Mouse (Mus musculus): Measurements from ENCODE around the gene Tdrd1.

Gene Tdrd1

DNA sequence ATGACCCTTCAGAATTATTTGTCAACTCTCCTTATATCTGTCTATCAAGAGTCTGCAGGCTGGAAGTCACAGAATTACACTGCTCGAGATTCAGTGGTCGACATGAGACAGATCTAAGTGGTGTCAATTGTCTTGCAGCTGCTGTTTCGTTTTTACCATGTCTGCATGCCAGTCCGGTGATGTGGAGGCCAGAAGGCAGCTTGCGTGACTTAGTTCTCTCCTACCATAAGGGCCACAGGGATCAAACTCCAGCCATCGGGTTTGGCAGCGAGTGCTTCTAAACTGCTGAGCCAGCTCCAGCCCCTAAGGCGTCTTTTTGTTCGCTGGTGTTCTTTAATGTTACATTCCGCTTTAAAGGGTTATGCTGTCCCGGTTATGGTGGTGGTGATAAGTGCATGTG lies 2.3 kb downstream of the Tdrd1 start:
- DNase-seq (ENCODE audit: low spot score): no peak

GRCm38 (mm10) chr19:56829267-56829666 lies 3.3 kb downstream of the Tdrd1 start:
- DNase-seq (ENCODE audit: low spot score): peak; percentile 24

GRCm38 (mm10) chr19:56830163-56830562 lies 4.2 kb downstream of the Tdrd1 start:
- DNase-seq (ENCODE audit: low spot score): no peak

GRCm38 (mm10) chr19:56835340-56835739 lies 9.3 kb downstream of the Tdrd1 start:
- no peak for DNase-seq (ENCODE audit: low spot score)

DNA sequence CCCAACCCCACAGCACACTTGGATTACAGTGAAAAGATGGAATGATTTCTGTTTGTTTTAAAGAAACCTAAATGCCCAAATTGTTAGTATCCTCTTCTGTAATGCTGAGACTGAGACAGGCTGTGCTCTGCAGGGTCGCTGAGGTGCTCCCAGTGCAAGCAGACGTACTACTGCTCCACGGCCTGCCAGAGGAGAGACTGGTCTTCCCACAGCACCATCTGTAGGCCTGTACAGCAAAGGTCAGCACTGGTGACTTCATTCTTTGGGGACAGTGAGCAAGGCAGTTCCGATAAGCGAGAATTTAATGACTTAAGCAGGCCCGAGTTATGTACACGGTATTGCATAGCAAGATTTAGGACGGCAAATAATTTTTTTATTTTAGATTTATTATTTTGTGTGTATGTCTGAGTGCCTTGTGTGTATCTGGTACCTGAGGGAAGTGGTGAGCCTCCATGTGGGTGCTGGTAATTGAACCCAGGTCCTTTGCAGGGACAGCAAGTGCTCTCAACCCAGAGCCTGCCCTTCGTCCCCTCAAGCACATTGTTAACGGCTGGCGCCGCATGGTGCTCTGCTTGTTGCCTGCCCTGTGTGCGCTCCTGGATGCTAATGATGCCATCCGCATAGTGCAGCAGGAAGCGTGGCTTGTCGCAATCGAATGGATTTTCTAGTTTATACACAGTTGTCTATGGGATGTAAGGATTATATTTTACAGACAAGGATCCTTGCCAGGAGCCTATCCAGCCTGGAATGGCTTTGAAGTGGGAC lies 13.1 kb downstream of the Tdrd1 start:
- no peak for DNase-seq (ENCODE audit: low spot score)

GRCm38 (mm10) chr19:56842974-56843373 lies 17.0 kb downstream of the Tdrd1 start:
- no peak for DNase-seq (ENCODE audit: low spot score)

GRCm38 (mm10) chr19:56852590-56852989 lies 26.6 kb downstream of the Tdrd1 start:
- no peak for DNase-seq (ENCODE audit: low spot score)

DNA sequence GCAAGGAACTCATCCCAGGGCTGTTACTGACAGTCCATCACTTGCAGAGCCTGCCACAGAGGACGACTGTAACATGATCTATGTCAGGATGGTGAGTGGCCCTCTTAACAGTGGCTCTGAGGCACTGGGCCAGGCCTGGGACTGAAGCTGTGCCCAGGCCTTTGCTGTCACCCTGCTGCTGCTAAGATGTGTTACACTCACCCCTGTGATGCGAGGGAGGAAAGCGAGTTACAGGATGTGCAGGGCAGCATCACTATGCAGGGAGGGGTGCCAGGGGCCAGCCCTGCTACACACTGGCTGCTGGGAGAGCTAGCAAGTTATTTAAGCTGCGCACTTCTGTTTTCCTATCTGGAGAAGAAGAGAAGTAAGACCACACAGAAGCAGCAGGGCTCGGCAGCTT lies 30.4 kb downstream of the Tdrd1 start:
- no peak for DNase-seq (ENCODE audit: low spot score)

DNA sequence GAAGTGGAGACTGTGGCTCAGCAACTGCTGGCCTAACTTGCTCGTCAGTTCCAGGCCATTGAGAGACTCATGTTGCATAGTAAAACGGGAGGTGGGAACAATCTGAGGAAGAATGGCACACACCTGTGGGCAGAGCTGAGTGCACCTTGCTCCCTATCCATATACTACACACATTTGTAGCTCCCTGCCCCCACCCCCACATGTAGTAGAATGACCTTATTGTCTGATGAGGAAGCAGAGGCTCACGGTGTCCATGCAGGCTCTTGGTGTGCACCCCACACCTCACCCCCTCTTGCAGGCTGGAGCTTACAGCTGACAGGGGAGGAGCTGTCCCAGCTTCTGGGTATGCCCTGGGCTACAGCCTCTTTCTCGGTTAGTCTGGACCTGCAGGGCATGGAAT lies 41.7 kb downstream of the Tdrd1 start:
- no peak for DNase-seq (ENCODE audit: low spot score)

GRCm38 (mm10) chr19:56873816-56874600 lies 48.0 kb downstream of the Tdrd1 start, which contains the start of gene Vwa2:
Gene Vwa2, plus strand, starts transcription at chr19:56874249.
- DNase-seq (ENCODE audit: low spot score): peak; percentile 27

DNA sequence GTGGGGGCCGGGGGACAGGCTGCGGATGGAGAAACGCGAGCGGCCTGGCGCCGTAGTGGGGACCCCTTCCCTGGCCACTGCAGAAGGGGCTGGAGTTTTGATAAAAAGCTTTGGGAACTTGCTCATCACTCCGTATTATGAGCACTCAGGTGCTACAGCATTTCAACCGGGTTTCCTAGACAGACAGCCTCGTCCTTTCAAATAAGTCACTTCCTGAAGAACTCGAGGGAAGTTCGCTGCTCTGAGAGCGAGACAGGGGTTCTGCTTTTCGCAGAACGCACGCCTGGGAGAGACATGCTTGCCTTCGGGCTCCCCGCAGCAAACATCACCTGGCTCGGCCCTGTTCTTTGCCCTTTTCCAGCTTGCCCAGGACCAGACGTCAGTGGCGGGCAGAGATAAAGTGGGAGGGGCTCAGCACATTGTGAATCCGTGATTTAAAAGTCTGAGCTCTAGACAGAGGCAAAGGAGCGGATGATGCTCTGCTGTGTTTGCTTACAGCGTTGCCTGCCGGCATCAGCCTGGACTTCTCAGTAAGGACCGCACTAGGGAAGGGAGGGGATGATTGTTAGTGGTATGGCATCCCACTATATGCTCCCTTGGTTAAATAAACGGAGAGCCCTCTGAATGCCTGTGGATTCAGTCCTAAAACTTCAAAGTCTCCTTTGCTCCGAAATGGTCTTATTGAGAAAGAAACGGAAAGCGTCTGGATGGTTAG lies 48.7 kb downstream of the Tdrd1 start:
- no peak for DNase-seq (ENCODE audit: low spot score)

DNA sequence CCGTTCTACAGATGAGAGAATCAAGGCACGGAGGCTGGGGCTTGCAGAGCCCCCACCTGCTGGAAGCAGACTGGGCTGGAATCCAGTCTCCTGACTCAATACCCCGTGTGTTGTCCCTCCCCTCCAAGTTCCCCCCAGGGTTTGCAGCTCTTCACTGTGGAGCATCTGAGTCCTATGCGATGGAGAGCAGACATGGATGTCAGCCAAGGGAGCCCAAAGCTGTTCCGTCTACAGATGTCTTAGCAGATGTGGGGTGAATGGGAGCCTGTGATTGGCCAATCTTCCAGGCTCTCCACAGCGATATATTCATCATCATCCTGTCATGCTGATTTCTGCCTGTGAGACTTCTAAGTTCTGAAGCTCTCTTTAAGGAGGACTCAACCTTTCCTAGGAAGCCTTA lies 51.4 kb downstream of the Tdrd1 start:
- DNase-seq (ENCODE audit: low spot score): no peak

GRCm38 (mm10) chr19:56887879-56888278 lies 61.9 kb downstream of the Tdrd1 start:
- DNase-seq (ENCODE audit: low spot score): no peak

- no peak for DNase-seq (ENCODE audit: low spot score)
Observed at GRCm38 (mm10) chr19:56888654-56889053, 62.6 kb downstream of the Tdrd1 start.

DNA sequence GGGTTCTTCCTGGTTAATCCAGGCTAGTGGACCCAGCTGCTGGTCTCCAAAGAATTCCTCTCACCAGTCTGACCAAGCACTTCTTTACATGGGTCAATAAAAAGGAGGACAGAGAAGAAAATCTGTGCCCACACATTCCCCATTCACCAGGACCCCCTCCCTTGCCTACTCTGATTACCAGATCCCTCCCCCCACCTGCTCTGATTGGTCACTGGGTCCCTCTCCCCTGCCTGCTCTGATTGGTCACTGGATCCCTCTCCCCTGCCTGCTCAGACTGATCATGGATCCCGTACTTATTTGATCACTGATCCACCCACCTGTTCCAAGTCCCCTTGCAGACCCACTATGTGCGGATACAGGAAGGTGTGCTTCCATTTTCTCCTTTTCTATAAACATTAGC lies 65.4 kb downstream of the Tdrd1 start:
- DNase-seq (ENCODE audit: low spot score): no peak

GRCm38 (mm10) chr19:56892586-56892985 lies 66.6 kb downstream of the Tdrd1 start:
- DNase-seq (ENCODE audit: low spot score): no peak

- no peak for DNase-seq (ENCODE audit: low spot score)
Observed at GRCm38 (mm10) chr19:56893326-56893725, 67.3 kb downstream of the Tdrd1 start.

DNA sequence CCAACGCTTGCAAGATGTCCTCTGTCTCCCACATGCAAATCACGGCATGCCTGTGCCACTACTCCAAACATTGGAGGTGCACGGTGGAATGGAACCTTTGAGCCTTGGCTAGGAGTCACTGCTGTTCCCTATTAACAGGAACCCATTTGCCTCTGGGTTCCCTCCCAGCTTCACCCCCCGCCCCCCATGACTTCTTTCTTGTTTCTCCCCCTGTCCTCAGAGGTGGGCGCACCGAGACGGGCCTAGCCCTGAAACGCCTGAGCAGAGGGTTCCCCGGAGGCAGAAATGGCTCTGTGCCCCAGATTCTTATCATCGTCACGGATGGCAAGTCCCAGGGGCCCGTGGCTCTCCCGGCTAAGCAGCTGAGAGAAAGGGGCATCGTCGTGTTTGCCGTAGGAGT lies 71.6 kb downstream of the Tdrd1 start:
- DNase-seq (ENCODE audit: low spot score): no peak

GRCm38 (mm10) chr19:56904095-56904494 lies 78.1 kb downstream of the Tdrd1 start:
- DNase-seq (ENCODE audit: low spot score): no peak

DNA sequence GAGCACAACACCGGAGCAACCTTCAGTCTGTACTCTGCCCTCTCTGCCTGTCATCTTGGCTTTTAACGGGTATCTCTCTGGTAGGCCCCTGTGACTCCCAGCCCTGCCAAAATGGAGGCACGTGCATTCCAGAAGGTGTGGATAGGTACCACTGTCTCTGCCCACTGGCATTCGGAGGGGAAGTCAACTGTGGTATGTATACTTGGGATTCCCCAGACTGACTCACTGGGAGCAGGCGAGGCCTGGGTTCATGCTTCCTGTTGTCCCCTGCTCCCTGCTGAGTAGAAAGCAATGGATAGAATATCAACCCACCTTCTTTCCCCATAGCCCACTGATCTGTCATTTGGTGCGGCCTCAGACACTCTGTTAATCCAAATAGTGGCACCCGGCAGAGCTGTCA lies 79.4 kb downstream of the Tdrd1 start:
- no peak for DNase-seq (ENCODE audit: low spot score)

DNA sequence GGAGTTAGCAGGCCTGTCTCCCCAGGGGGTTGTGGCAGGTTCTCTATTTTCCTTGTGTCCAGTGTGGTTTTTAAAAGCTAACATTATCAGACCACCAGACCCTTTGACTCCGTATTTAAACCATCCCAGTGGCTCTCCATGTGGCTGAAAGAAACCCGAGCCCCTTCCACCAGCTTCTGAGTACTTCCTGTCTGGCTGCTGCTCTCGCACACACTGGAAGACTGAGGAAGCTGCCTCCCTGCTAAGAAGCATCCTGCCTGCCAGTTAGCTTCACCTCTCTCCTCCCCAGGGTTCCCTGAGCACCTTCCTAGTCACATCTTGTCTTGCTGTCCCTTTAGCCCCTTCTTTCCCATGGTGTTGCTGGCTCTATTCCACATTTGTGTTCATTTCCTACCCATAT lies 81.8 kb downstream of the Tdrd1 start:
- no peak for DNase-seq (ENCODE audit: low spot score)

DNA sequence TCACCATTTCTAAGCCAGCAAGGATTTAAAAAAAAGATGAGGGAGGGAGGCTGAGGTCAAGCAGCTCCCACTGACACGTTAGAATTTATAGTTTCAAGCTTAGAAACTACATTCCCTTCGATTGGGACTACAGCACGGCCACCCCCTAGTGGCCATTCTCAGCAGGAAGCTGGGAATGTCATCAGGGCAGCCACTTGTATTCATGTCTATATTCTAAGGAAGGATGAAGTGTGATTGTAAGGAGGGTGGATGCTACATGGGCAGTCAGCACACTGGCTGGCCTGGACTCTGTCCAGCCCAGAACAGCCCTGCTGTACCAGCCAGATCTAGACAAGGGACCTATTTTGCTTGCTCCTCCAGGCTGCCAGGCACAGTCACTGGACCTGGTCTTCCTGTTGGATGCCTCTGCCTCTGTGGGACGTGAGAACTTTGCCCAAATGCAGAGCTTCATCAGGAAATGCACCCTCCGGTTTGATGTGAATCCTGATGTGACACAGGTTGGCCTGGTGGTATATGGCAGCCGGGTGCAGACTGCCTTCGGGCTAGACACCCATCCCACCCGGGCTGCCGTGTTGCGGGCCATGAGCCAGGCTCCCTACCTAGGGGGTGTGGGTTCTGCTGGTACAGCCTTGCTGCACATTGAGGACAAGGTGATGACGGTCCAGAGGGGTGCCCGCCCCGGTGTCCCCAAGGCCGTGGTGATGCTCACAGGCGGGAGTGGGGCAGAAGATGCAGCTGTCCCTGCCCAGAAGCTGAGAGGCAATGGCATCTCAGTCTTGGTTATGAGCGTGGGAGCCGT lies 82.7 kb downstream of the Tdrd1 start:
- DNase-seq (ENCODE audit: low spot score): no peak
